Mouse (Mus musculus) spleen, postnatal 10 days (tissue): ENCODE results near the gene Slc4a2.

Experiments
- DNase-seq, 2 experiments: peaks; one replicate each; pipeline ENCODE4 v3.0.0; 2021 to 2022; ENCODE audit warnings: low spot score in 2 of 2

The Slc4a2 gene

GRCm38 (mm10) chr5:24466762-24467161 lies 43.1 kb downstream of the Slc4a2 start:
- DNase-seq, result no peak

- DNase-seq, result peak; percentile 70 to 85
These were observed 47.0 kb downstream of the Slc4a2 start for GRCm38 (mm10) chr5:24470600-24470999.

- no peak for DNase-seq
These were observed 49.4 kb downstream of the Slc4a2 start for GRCm38 (mm10) chr5:24472884-24473619.

GRCm38 (mm10) chr5:24474025-24474722 lies 50.5 kb downstream of the Slc4a2 start:
- DNase-seq, result no peak

GRCm38 (mm10) chr5:24474723-24475261 lies 51.2 kb downstream of the Slc4a2 start:
- peak in 1 of 2 experiments; percentile 40 for DNase-seq

- no peak for DNase-seq
These were observed 52.0 kb downstream of the Slc4a2 start for GRCm38 (mm10) chr5:24475476-24476241.

- no peak for DNase-seq
These were observed 54.3 kb downstream of the Slc4a2 start for GRCm38 (mm10) chr5:24477909-24478308.

GRCm38 (mm10) chr5:24481647-24482046 lies 58.0 kb downstream of the Slc4a2 start:
- DNase-seq, result peak; percentile 33 to 69

GRCm38 (mm10) chr5:24482247-24483079 lies 58.8 kb downstream of the Slc4a2 start:
- DNase-seq, result no peak

- peak in 1 of 2 experiments; percentile 50 for DNase-seq
These were observed 59.7 kb downstream of the Slc4a2 start for GRCm38 (mm10) chr5:24483326-24483725.

- no peak for DNase-seq
These were observed 61.3 kb downstream of the Slc4a2 start for GRCm38 (mm10) chr5:24484963-24485362.

GRCm38 (mm10) chr5:24486097-24486496 lies 62.5 kb downstream of the Slc4a2 start:
- DNase-seq, result peak; percentile 80 to 88

- DNase-seq, result no peak
These were observed 63.1 kb downstream of the Slc4a2 start for GRCm38 (mm10) chr5:24486738-24487137.

GRCm38 (mm10) chr5:24490413-24490920 lies 66.8 kb downstream of the Slc4a2 start:
- no peak for DNase-seq
